Comparison of ENCODE assay signal across 12 mouse cellular contexts in genomic region chr5:103756231-103756714, GRCm38 (mm10).
DNase-seq lines count a peak whose midpoint lies in the region; ATAC-seq lines count a peak whose summit lies in the region.
"Had no signal": no experiment of that assay in that cellular context is flagged by ENCODE, and none has a peak within 500 bp of the region (broad histone marks: within the 10 kb centered on the region; RNA-seq: fewer than 3 reads in every experiment).

No protein-coding gene starts in this region.

- peaks cover 42% of the 10 kb centered on the region for H3K4me1 ChIP-seq in heart, embryonic 12.5 days (replicated peaks)
- peaks cover 50% of the 10 kb centered on the region for H3K4me1 ChIP-seq in limb, embryonic 10.5 days

- H3K9ac ChIP-seq in heart, embryonic 12.5 days = no peak overlapping the region
- H3K9ac ChIP-seq: forebrain, embryonic 15.5 days had no signal

- no peak for DNase-seq in heart, postnatal 36 days
- DNase-seq in CD4-positive, CD25-positive, alpha-beta regulatory T cell, adult 2 months (ENCODE audit: low read depth, low spot score) = peak; percentile 63
- DNase-seq in limb, embryonic 10.5 days (ENCODE audit: low spot score) = no peak
- no peak for DNase-seq in layer of hippocampus, adult 9-10 months (ENCODE audit: low spot score)
- DNase-seq in cerebellum, adult 8-10 months = no peak
- DNase-seq in embryo, embryonic 11 days = no peak
- DNase-seq: cerebellum, adult 11 months had no signal

- H3K9me3 ChIP-seq in heart, embryonic 12.5 days (replicated peaks) = no peaks in the 10 kb centered on the region
- H3K9me3 ChIP-seq in limb, embryonic 10.5 days (replicated peaks) = no peaks in the 10 kb centered on the region
- H3K9me3 ChIP-seq: forebrain, embryonic 15.5 days had no signal

- H3K27me3 ChIP-seq in heart, embryonic 12.5 days (replicated peaks) = no peaks in the 10 kb centered on the region
- H3K27me3 ChIP-seq in limb, embryonic 10.5 days (ENCODE audit: low read depth, poor library complexity, severe bottlenecking) = peaks cover 26% of the 10 kb centered on the region; the same call in 1 of the 2 replicates
- H3K27me3 ChIP-seq: forebrain, embryonic 15.5 days; Patski had no signal

- WGBS in heart, embryonic 12.5 days = 52% methylated on average over 6 of the region's 6 CpGs
- WGBS in limb, embryonic 10.5 days = 51% methylated on average over 6 of the region's 6 CpGs

- peak overlapping the region; percentile 34; the same call in 1 of the 2 replicates for H3K4me3 ChIP-seq in heart, embryonic 12.5 days
- 0 out of 2 replicates have a peak overlapping the region, but pooled peaks have one; percentile 5 for H3K4me3 ChIP-seq in limb, embryonic 10.5 days
- H3K4me3 ChIP-seq: forebrain, embryonic 15.5 days had no signal

- intact Hi-C loops in heart, postnatal 36 days (cut with DNase I) = no loop called here

- no peaks in the 10 kb centered on the region for H3K36me3 ChIP-seq in heart, embryonic 12.5 days
- peaks cover 3% of the 10 kb centered on the region; the same call in 1 of the 2 replicates for H3K36me3 ChIP-seq in limb, embryonic 10.5 days
- H3K36me3 ChIP-seq: forebrain, embryonic 15.5 days had no signal

- peak overlapping the region; percentile 44 for H3K4me2 ChIP-seq in heart, embryonic 12.5 days
- H3K4me2 ChIP-seq: forebrain, embryonic 15.5 days had no signal

- no peak for ATAC-seq in heart, embryonic 12.5 days (ENCODE audit: insufficient number of reproducible peaks, low FRiP score)
- ATAC-seq in megakaryocyte-erythroid progenitor cell, adult 5-6 weeks (replicated peaks; ENCODE audit: low FRiP score, low TSS enrichment, poor library complexity, severe bottlenecking) = 0 out of 2 replicates have a peak, but pooled peaks have one; percentile 5
- ATAC-seq: forebrain, embryonic 15.5 days; intestine, embryonic 16.5 days; Patski had no signal

- no peak overlapping the region for H3K27ac ChIP-seq in heart, embryonic 12.5 days (ENCODE audit: poor library complexity, severe bottlenecking)
- no peak overlapping the region for H3K27ac ChIP-seq in limb, embryonic 10.5 days
- H3K27ac ChIP-seq: forebrain, embryonic 15.5 days had no signal
